Mouse (Mus musculus): Measurements from ENCODE around the gene Lrfn1.

- no peak for TF ChIP-seq CTCF (IDR thresholded peaks at IDR 0.05; ENCODE audit: low read depth)
- TF ChIP-seq EP300 (IDR thresholded peaks at IDR 0.05; ENCODE audit: low read depth): no peak
Observed at GRCm38 (mm10) chr7:28488030-28488491, 36.3 kb downstream of the Lrfn1 start.
